Mouse (Mus musculus): ENCODE data around the gene Gsdma. TPM values are rescaled to one million over a fixed set of nuclear protein-coding genes. Genes with fewer than 3 reads are reported as not detected.
"Not testable (repeated sequence)": the region's sequence is repeated elsewhere in the genome, so short reads cannot be mapped to it uniquely, and the experiment has no call there.

Gene Gsdma
- polyA plus RNA-seq, 1 experiment = not detected

GRCm38 (mm10) chr11:98675829-98676363 lies 11.7 kb downstream of the Gsdma start:
- Histone ChIP-seq H3K4me1 (ENCODE audit: control insufficient read depth, insufficient read depth, low read length) (peaks cover 9% of the 10 kb centered on the region), H3K27ac (ENCODE audit: insufficient read depth, low read depth, low read length) (no peak overlapping the region), H3K4me3 (ENCODE audit: insufficient read depth, low read length) (no peak overlapping the region)
- TF ChIP-seq CTCF (IDR thresholded peaks at IDR 0.05; ENCODE audit: low read depth, low read length) = no peak

- no peak overlapping the region for H3K27ac ChIP-seq (ENCODE audit: insufficient read depth, low read depth, low read length)
- no peak for TF ChIP-seq POLR2A (IDR thresholded peaks at IDR 0.05; ENCODE audit: borderline replicate concordance, low read depth, low read length)
- no peak for TF ChIP-seq CTCF (IDR thresholded peaks at IDR 0.05; ENCODE audit: low read depth, low read length)
- peaks cover 10% of the 10 kb centered on the region for H3K4me1 ChIP-seq (ENCODE audit: control insufficient read depth, insufficient read depth, low read length)
- H3K4me3 ChIP-seq (ENCODE audit: insufficient read depth, low read length) = no peak overlapping the region
Observed at GRCm38 (mm10) chr11:98680023-98680422, 15.9 kb downstream of the Gsdma start.

- not testable (repeated sequence) for H3K27ac ChIP-seq (ENCODE audit: insufficient read depth, low read depth, low read length); H3K4me3 ChIP-seq (ENCODE audit: insufficient read depth, low read length)
- peaks cover 10% of the 10 kb centered on the region for H3K4me1 ChIP-seq (ENCODE audit: control insufficient read depth, insufficient read depth, low read length)
Observed at GRCm38 (mm10) chr11:98680595-98680994, 16.4 kb downstream of the Gsdma start.

GRCm38 (mm10) chr11:98681186-98681585 lies 17.0 kb downstream of the Gsdma start:
- TF ChIP-seq CTCF (IDR thresholded peaks at IDR 0.05; ENCODE audit: low read depth, low read length) (no peak), POLR2A (IDR thresholded peaks at IDR 0.05; ENCODE audit: borderline replicate concordance, low read depth, low read length) (no peak)
- H3K4me1 ChIP-seq (ENCODE audit: control insufficient read depth, insufficient read depth, low read length) = peaks cover 10% of the 10 kb centered on the region
- H3K27ac ChIP-seq (ENCODE audit: insufficient read depth, low read depth, low read length) = no peak overlapping the region
- H3K4me3 ChIP-seq (ENCODE audit: insufficient read depth, low read length) = no peak overlapping the region

GRCm38 (mm10) chr11:98681786-98682745 lies 17.9 kb downstream of the Gsdma start, which contains the start of gene Psmd3:
Gene Psmd3 (plus strand): TSS chr11:98682554.
- no peak for TF ChIP-seq POLR2A (IDR thresholded peaks at IDR 0.05; ENCODE audit: borderline replicate concordance, low read depth, low read length)
- TF ChIP-seq CTCF (IDR thresholded peaks at IDR 0.05; ENCODE audit: low read depth, low read length) = no peak
- Histone ChIP-seq H3K4me1 (ENCODE audit: control insufficient read depth, insufficient read depth, low read length) (peaks cover 10% of the 10 kb centered on the region), H3K4me3 (ENCODE audit: insufficient read depth, low read length) (peak within 1 kb of the TSS; percentile 79), H3K27ac (ENCODE audit: insufficient read depth, low read depth, low read length) (peak within 1 kb of the TSS; percentile 51)

- TF ChIP-seq CTCF (IDR thresholded peaks at IDR 0.05; ENCODE audit: low read depth, low read length) (no peak), POLR2A (IDR thresholded peaks at IDR 0.05; ENCODE audit: borderline replicate concordance, low read depth, low read length) (no peak)
- H3K27ac ChIP-seq (ENCODE audit: insufficient read depth, low read depth, low read length) = peak overlapping the region; percentile 51
- H3K4me3 ChIP-seq (ENCODE audit: insufficient read depth, low read length) = peak overlapping the region; percentile 79
- peaks cover 10% of the 10 kb centered on the region for H3K4me1 ChIP-seq (ENCODE audit: control insufficient read depth, insufficient read depth, low read length)
Observed at GRCm38 (mm10) chr11:98682811-98683210, 18.7 kb downstream of the Gsdma start.

GRCm38 (mm10) chr11:98685642-98686041 lies 21.5 kb downstream of the Gsdma start:
- Histone ChIP-seq H3K27ac (ENCODE audit: insufficient read depth, low read depth, low read length) (no peak overlapping the region), H3K4me3 (ENCODE audit: insufficient read depth, low read length) (no peak overlapping the region), H3K4me1 (ENCODE audit: control insufficient read depth, insufficient read depth, low read length) (peaks cover 8% of the 10 kb centered on the region)
- TF ChIP-seq CTCF (IDR thresholded peaks at IDR 0.05; ENCODE audit: low read depth, low read length) (no peak), POLR2A (IDR thresholded peaks at IDR 0.05; ENCODE audit: borderline replicate concordance, low read depth, low read length) (no peak)

GRCm38 (mm10) chr11:98686976-98687375 lies 22.8 kb downstream of the Gsdma start:
- H3K4me3 ChIP-seq (ENCODE audit: insufficient read depth, low read length) = no peak overlapping the region
- H3K27ac ChIP-seq (ENCODE audit: insufficient read depth, low read depth, low read length) = no peak overlapping the region
- TF ChIP-seq CTCF (IDR thresholded peaks at IDR 0.05; ENCODE audit: low read depth, low read length) (no peak), POLR2A (IDR thresholded peaks at IDR 0.05; ENCODE audit: borderline replicate concordance, low read depth, low read length) (no peak)
- H3K4me1 ChIP-seq (ENCODE audit: control insufficient read depth, insufficient read depth, low read length) = 0 out of 2 replicates have a peak, but pooled peaks cover 2% of the 10 kb centered on the region

GRCm38 (mm10) chr11:98688009-98688408 lies 23.9 kb downstream of the Gsdma start:
- TF ChIP-seq CTCF (IDR thresholded peaks at IDR 0.05; ENCODE audit: low read depth, low read length) (no peak), POLR2A (IDR thresholded peaks at IDR 0.05; ENCODE audit: borderline replicate concordance, low read depth, low read length) (no peak)
- Histone ChIP-seq H3K4me3 (ENCODE audit: insufficient read depth, low read length) (no peak overlapping the region), H3K4me1 (ENCODE audit: control insufficient read depth, insufficient read depth, low read length) (0 out of 2 replicates have a peak, but pooled peaks cover 2% of the 10 kb centered on the region), H3K27ac (ENCODE audit: insufficient read depth, low read depth, low read length) (no peak overlapping the region)

- no peak overlapping the region for H3K27ac ChIP-seq (ENCODE audit: insufficient read depth, low read depth, low read length)
- no peak overlapping the region for H3K4me3 ChIP-seq (ENCODE audit: insufficient read depth, low read length)
- TF ChIP-seq POLR2A (IDR thresholded peaks at IDR 0.05; ENCODE audit: borderline replicate concordance, low read depth, low read length) (no peak), CTCF (IDR thresholded peaks at IDR 0.05; ENCODE audit: low read depth, low read length) (no peak)
- no peaks in the 10 kb centered on the region for H3K4me1 ChIP-seq (ENCODE audit: control insufficient read depth, insufficient read depth, low read length)
Observed at GRCm38 (mm10) chr11:98693201-98693600, 29.1 kb downstream of the Gsdma start.
